Mouse (Mus musculus) MEL (cell line): ENCODE measurements around the gene Gm43064.

Experiments
- CTCF ChIP-seq, 3 experiments: IDR thresholded peaks in 2 of 3; conservative IDR thresholded peaks in 1 of 3; 2 replicates each; pipeline ENCODE4 v1.5.1; 2011 to 2012; ENCODE audit warnings: low read length in 3 of 3, low read depth in 2 of 3, mild to moderate bottlenecking in 2 of 3, improper control_type of control experiment in 1 of 3, inconsistent platforms in 1 of 3, mixed read lengths in 1 of 3, moderate library complexity in 1 of 3; ENCODE audit not compliant: control insufficient read depth in 1 of 3, insufficient read depth in 1 of 3, poor library complexity in 1 of 3, severe bottlenecking in 1 of 3
- EP300 ChIP-seq, 2 experiments: IDR thresholded peaks; 2 replicates each; pipeline ENCODE4 v1.6.1; 2011; ENCODE audit warnings: improper control_type of control experiment in 2 of 2, low read length in 2 of 2, low read depth in 1 of 2, mild to moderate bottlenecking in 1 of 2
- TAL1 ChIP-seq: IDR thresholded peaks from 2 replicates; pipeline ENCODE4 v1.6.1; 2012; ENCODE audit warnings: mild to moderate bottlenecking, inconsistent platforms, low read length, moderate library complexity, mixed read lengths

DNA sequence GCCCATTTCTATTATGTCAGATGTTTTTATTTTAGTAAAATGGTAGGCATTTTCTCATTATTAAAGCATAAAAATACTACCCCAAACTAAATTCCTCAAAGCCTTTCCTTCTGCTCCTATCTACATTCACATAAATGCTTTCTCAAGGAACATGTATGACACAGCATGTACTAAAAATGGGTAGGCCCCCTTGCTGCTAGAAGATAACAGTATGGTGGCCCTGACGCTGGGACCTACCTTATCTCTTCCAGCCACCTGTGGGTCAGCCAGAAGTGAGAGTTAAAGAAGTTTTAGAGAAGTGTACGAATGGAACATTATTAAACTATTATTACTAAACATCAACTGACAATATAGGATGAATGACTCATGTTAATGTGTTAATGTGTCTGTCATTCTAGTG is 9.9 kb upstream of the Gm43064 start:
- peak; percentile 98 to 99 for TF ChIP-seq EP300 (IDR thresholded peaks at IDR 0.05; ENCODE audit: low read depth in 1 of 2, low read length in 2 of 2)
- peak; percentile 100 for TF ChIP-seq TAL1
- TF ChIP-seq CTCF (IDR thresholded peaks at IDR 0.05 in 2 of 3, conservative IDR thresholded peaks at IDR 0.05 in 1 of 3; ENCODE audit: control insufficient read depth in 1 of 3, insufficient read depth in 1 of 3, low read depth in 2 of 3, low read length in 3 of 3, poor library complexity in 1 of 3, severe bottlenecking in 1 of 3): no peak
